Mouse (Mus musculus) heart, postnatal 0 days (tissue): ENCODE results near the gene Ttc34. TPM values are rescaled to one million over a fixed set of nuclear protein-coding genes. Genes with fewer than 3 reads are reported as not detected.

Source experiments
- ATAC-seq: fragments of 200-750 bp; cut with Nextera tagmentation; 2 replicates; pipeline ENCODE4 v1.8.0; 2017; ENCODE audit warnings: low read depth, moderate number of reproducible peaks, moderate library complexity; ENCODE audit not compliant: insufficient read depth
- DNase-seq: peaks from one replicate; pipeline ENCODE4 v3.0.0-alpha.2; 2016; ENCODE audit warnings: low spot score
- H3K27ac ChIP-seq: fragments of 300-500 bp; sonication (generic); 2 replicates; pipeline ENCODE4 v1.5.1; 2014; ENCODE audit warnings: low read depth, mild to moderate bottlenecking
- H3K27me3 ChIP-seq: fragments of 300-500 bp; sonication (generic); 2 replicates; pipeline ENCODE4 v1.6.1; 2014; ENCODE audit warnings: low read length, mixed read lengths; ENCODE audit not compliant: control insufficient read depth, insufficient read depth
- H3K36me3 ChIP-seq: fragments of 300-500 bp; sonication (generic); replicated peaks from 2 replicates; pipeline ENCODE4 v1.6.1; 2014; ENCODE audit warnings: low read length, mixed read lengths; ENCODE audit not compliant: control insufficient read depth, insufficient read depth
- H3K4me1 ChIP-seq: fragments of 300-500 bp; sonication (generic); 2 replicates; pipeline ENCODE4 v1.6.1; 2014; ENCODE audit warnings: antibody characterized with exemption; ENCODE audit not compliant: control insufficient read depth, insufficient read depth
- H3K4me2 ChIP-seq: fragments of 300-500 bp; sonication (generic); 2 replicates; pipeline ENCODE4 v1.6.1; 2014; ENCODE audit warnings: low read depth, mild to moderate bottlenecking, low read length, moderate library complexity
- H3K4me3 ChIP-seq: fragments of 300-500 bp; sonication (generic); 2 replicates; pipeline ENCODE4 v1.5.1; 2014; ENCODE audit warnings: low read depth, low read length
- H3K9ac ChIP-seq: fragments of 300-500 bp; sonication (generic); replicated peaks from 2 replicates; pipeline ENCODE4 v1.6.1; 2014; ENCODE audit warnings: low read depth, low read length, mixed read lengths
- H3K9me3 ChIP-seq: fragments of 300-500 bp; sonication (generic); replicated peaks from 2 replicates; pipeline ENCODE4 v1.6.1; 2016; ENCODE audit warnings: low read length; ENCODE audit not compliant: control insufficient read depth
- CTCF ChIP-seq: IDR thresholded peaks from 2 replicates; pipeline ENCODE4 v1.5.1; 2016; ENCODE audit warnings: antibody characterized with exemption, control low read depth, low read depth
- EP300 ChIP-seq: IDR thresholded peaks from 2 replicates; pipeline ENCODE4 v1.6.1; 2016; ENCODE audit warnings: antibody characterized with exemption, low read depth
- WGBS: fragments of 180-500 bp; shearing (Covaris S2); extraction: QIAGEN DNeasy Blood & Tissue Kit; methylation state at CpG from one replicate; pipeline ENCODE4 v1.1.7; 2014; 5-methylcytosine and 5-hydroxymethylcytosine counted together
- polyA plus RNA-seq: library from polyadenylated mRNA; unstranded; fragments of >200 nt; fragmentation: Nextera tagmentation; extraction: Ambion mirVana; gene quantifications from 2 replicates; pipeline ENCODE4 v1.2.1, GENCODE M21; 2015
- total RNA-seq: library from RNA; depleted of rRNA; stranded (reverse); fragments of >200 nt; gene quantifications from 2 replicates; pipeline ENCODE4 v1.2.3, GENCODE M21; 2014; ENCODE audit warnings: low replicate concordance

Gene Ttc34
- total and polyA plus RNA-seq, 2 experiments from 2014 or later, result 0.25 TPM; not detected in 1

GRCm38 (mm10) chr4:154802210-154802609, 35.0 kb upstream of the Ttc34 start:
- Histone ChIP-seq H3K4me2 (no peak overlapping the region), H3K9me3 (no peaks in the 10 kb centered on the region), H3K4me3 (no peak overlapping the region), H3K27me3 (peaks cover 35% of the 10 kb centered on the region), H3K36me3 (no peaks in the 10 kb centered on the region), H3K4me1 (no peaks in the 10 kb centered on the region), H3K9ac (no peak overlapping the region), H3K27ac (no peak overlapping the region)
- 9% methylated on average over 26 of the region's 26 CpGs for WGBS
- TF ChIP-seq CTCF (no peak), EP300 (no peak)
- DNase-seq, result no peak
- no peak for ATAC-seq

- H3K36me3 ChIP-seq, result no peaks in the 10 kb centered on the region
- DNase-seq, result peak; percentile 66
- H3K27ac ChIP-seq, result no peak overlapping the region
- H3K27me3 ChIP-seq, result peaks cover 3% of the 10 kb centered on the region; the same call in 1 of the 2 replicates
- H3K4me1 ChIP-seq, result no peaks in the 10 kb centered on the region
- no peak overlapping the region for H3K4me3 ChIP-seq
- no peak overlapping the region for H3K9ac ChIP-seq
- ATAC-seq, result peak; percentile 66
- TF ChIP-seq CTCF, result peak; percentile 95
- no peak for TF ChIP-seq EP300
- 31% methylated on average over 6 of the region's 6 CpGs for WGBS
- H3K9me3 ChIP-seq, result no peaks in the 10 kb centered on the region
- H3K4me2 ChIP-seq, result no peak overlapping the region
Observed at GRCm38 (mm10) chr4:154825662-154826061, 11.6 kb upstream of the Ttc34 start.

- DNase-seq, result no peak
- Histone ChIP-seq H3K4me3 (no peak overlapping the region), H3K4me2 (no peak overlapping the region), H3K4me1 (no peaks in the 10 kb centered on the region), H3K9ac (no peak overlapping the region), H3K9me3 (no peaks in the 10 kb centered on the region), H3K27me3 (peaks cover 3% of the 10 kb centered on the region; the same call in 1 of the 2 replicates), H3K36me3 (no peaks in the 10 kb centered on the region), H3K27ac (no peak overlapping the region)
- ATAC-seq, result 0 out of 2 replicates have a peak, but pooled peaks have one; percentile 18
- WGBS, result 56% methylated on average over 7 of the region's 7 CpGs
- TF ChIP-seq EP300 (no peak), CTCF (no peak)
Observed at GRCm38 (mm10) chr4:154826224-154826623, 11.0 kb upstream of the Ttc34 start.

- no peak for ATAC-seq
- DNase-seq, result no peak
Observed at GRCm38 (mm10) chr4:154827181-154827580, 10.1 kb upstream of the Ttc34 start.

GRCm38 (mm10) chr4:154827861-154828610, 9.2 kb upstream of the Ttc34 start:
- Histone ChIP-seq H3K36me3 (no peaks in the 10 kb centered on the region), H3K27me3 (peaks cover 3% of the 10 kb centered on the region; the same call in 1 of the 2 replicates), H3K9ac (no peak overlapping the region), H3K4me2 (no peak overlapping the region), H3K4me3 (no peak overlapping the region), H3K9me3 (no peaks in the 10 kb centered on the region), H3K27ac (no peak overlapping the region), H3K4me1 (no peaks in the 10 kb centered on the region)
- 31% methylated on average over 10 of the region's 10 CpGs for WGBS
- ATAC-seq (peak; percentile 40), DNase-seq (no peak)
- TF ChIP-seq EP300, result no peak
- no peak for TF ChIP-seq CTCF

More at GRCm38 (mm10) chr4:154827181-154827580, 10.1 kb upstream of the Ttc34 start:
- Histone ChIP-seq H3K4me3 (no peak overlapping the region), H3K27me3 (peaks cover 3% of the 10 kb centered on the region; the same call in 1 of the 2 replicates), H3K36me3 (no peaks in the 10 kb centered on the region), H3K9ac (no peak overlapping the region), H3K4me1 (no peaks in the 10 kb centered on the region), H3K9me3 (no peaks in the 10 kb centered on the region), H3K27ac (no peak overlapping the region), H3K4me2 (no peak overlapping the region)
- 69% methylated on average over 7 of the region's 7 CpGs for WGBS
- TF ChIP-seq CTCF (no peak), EP300 (no peak)
